Mouse (Mus musculus) limb, embryonic 13.5 days (tissue): ENCODE measurements around the gene D630023F18Rik. TPM values are rescaled to one million over a fixed set of nuclear protein-coding genes. Genes with fewer than 3 reads are reported as not detected.

Experiments used
- polyA plus RNA-seq: library from polyadenylated mRNA; unstranded; fragments of >200 nt; fragmentation: Nextera tagmentation; extraction: Ambion mirVana; gene quantifications from 2 replicates; pipeline ENCODE4 v1.2.1, GENCODE M21; 2015

Gene D630023F18Rik
- polyA plus RNA-seq, 1 experiment from 2014 or later: 0.13 TPM

Other genes with a start within 250 kb of the D630023F18Rik start
- 7.3 and 9.5 TPM in 2 replicates for gene Plekhm3, start 166.4 kb downstream of the D630023F18Rik start, polyA plus RNA-seq
- 0.27 and 0.36 TPM in 2 replicates for gene Akr1cl, start 90.5 kb downstream of the D630023F18Rik start, polyA plus RNA-seq
- gene Cryge, start 72.1 kb downstream of the D630023F18Rik start, polyA plus RNA-seq: not detected in 2 replicates
- not detected in 2 replicates for gene Crygd, start 59.8 kb downstream of the D630023F18Rik start, polyA plus RNA-seq
- not detected in 2 replicates for gene Crygc, start 49.5 kb downstream of the D630023F18Rik start, polyA plus RNA-seq
- 0.33 TPM in 1 of 2 replicates, not detected in the other for gene Crygb, start 40.9 kb downstream of the D630023F18Rik start, polyA plus RNA-seq
- gene Cryga, start 19.8 kb downstream of the D630023F18Rik start, polyA plus RNA-seq: not detected in 2 replicates
- gene Gm28845, start 3.7 kb downstream of the D630023F18Rik start, polyA plus RNA-seq: not detected in 2 replicates
- 132 and 146 TPM in 2 replicates for gene Idh1, start 63.3 kb upstream of the D630023F18Rik start, polyA plus RNA-seq
- gene Pikfyve, start 63.5 kb upstream of the D630023F18Rik start, polyA plus RNA-seq: 11.9 and 14.2 TPM in 2 replicates
- gene Pth2r, start 158.8 kb upstream of the D630023F18Rik start, polyA plus RNA-seq: 0.15 and 0.18 TPM in 2 replicates